Mouse (Mus musculus) olfactory bulb, adult 2 months (tissue): ENCODE measurements around the gene Tef. TPM values are rescaled to one million over a fixed set of nuclear protein-coding genes. Genes with fewer than 3 reads are reported as not detected.
A peak's percentile ranks its signal among the peaks of the same experiment; 100 is the strongest.

ENCODE experiments used
- H3K27ac ChIP-seq: fragments of 200-500 bp; 2 replicates; pipeline ENCODE4 v1.5.1; 2012; ENCODE audit warnings: low read depth, low read length; ENCODE audit not compliant: insufficient read depth
- H3K4me1 ChIP-seq: fragments of 200-500 bp; 2 replicates; pipeline ENCODE4 v1.6.1; 2012; ENCODE audit warnings: low read length; ENCODE audit not compliant: control insufficient read depth, insufficient read depth
- H3K4me3 ChIP-seq: fragments of 200-500 bp; 2 replicates; pipeline ENCODE4 v1.5.1; 2012; ENCODE audit warnings: mild to moderate bottlenecking, low read depth, low read length, moderate library complexity; ENCODE audit not compliant: insufficient read depth
- CTCF ChIP-seq: fragments of 200-500 bp; IDR thresholded peaks from 2 replicates; pipeline ENCODE4 v1.5.1; 2012; ENCODE audit warnings: low read depth, mild to moderate bottlenecking, low read length, moderate library complexity; ENCODE audit not compliant: insufficient read depth
- POLR2A ChIP-seq: fragments of 200-500 bp; IDR thresholded peaks from 2 replicates; pipeline ENCODE4 v1.6.1; 2012; ENCODE audit warnings: mild to moderate bottlenecking, low read depth, low read length, moderate library complexity; ENCODE audit not compliant: insufficient read depth
- WGBS: fragments of 180-500 bp; shearing (Covaris S2); methylation state at CpG from one replicate; pipeline ENCODE4 v1.1.7; 2018; 5-methylcytosine and 5-hydroxymethylcytosine counted together
- polyA plus RNA-seq: library from polyadenylated mRNA; stranded (reverse); fragments of >200 nt; gene quantifications from 2 replicates; pipeline ENCODE4 v1.2.4, GENCODE M21; 2012; ENCODE audit warnings: low replicate concordance; ENCODE audit not compliant: missing spikeins, insufficient read depth, insufficient read length

The Tef gene
- 278 TPM in 1 of 2 replicates, not detected in the other for polyA plus RNA-seq

DNA sequence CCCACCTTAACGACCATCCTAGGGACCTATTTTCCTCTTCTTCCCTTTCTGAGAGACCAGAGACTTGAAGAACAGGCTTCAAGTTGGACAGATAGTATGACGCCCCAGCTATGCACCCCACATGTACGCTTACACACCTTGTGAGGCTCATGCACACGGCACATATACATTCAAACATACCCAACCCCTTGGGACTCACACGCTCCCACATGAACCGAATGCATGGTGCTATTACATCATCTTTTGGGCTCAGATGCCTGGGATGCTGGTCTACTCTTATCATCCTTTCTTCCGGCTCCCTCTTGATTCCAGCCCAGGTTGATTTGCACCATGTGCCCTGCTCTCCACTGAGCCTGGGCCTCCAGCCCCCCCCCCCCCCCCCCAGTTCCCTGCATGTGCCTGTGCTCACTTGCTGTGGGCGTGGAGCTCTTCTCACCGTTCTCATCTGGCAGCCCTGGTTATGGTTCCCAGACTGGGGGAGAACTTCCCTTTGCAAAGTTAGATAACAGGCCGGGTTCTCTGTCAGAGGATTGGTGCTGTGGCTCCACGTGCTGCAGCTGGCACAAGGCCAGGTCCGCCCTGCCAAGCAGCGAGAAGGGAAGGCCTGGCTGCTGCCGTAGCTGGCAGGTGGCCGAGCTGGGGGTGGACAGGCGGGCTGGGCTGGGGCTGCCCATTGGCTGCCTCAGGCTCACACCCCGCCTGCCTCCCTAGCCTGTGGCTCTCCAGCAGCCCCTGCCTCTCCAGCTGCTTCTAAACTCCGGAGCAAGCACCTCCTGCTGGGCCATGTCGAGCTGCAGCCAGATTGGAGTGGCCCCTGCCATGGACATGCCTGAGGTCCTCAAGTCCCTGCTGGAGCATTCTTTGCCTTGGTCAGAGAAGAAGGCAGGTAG lies at the start of gene Tef:
Tef (plus strand) TSS at position 421 of the 890 bp plus-strand sequence.
- H3K4me1 ChIP-seq, result peaks cover 17% of the 10 kb centered on the region
- H3K4me3 ChIP-seq, result peak within 1 kb of the TSS; percentile 68
- peak within 1 kb of the TSS; percentile 98 for H3K27ac ChIP-seq
- WGBS, result 13% methylated on average over 19 of the region's 19 CpGs
- TF ChIP-seq CTCF (no peak), POLR2A (peak; percentile 55)

DNA sequence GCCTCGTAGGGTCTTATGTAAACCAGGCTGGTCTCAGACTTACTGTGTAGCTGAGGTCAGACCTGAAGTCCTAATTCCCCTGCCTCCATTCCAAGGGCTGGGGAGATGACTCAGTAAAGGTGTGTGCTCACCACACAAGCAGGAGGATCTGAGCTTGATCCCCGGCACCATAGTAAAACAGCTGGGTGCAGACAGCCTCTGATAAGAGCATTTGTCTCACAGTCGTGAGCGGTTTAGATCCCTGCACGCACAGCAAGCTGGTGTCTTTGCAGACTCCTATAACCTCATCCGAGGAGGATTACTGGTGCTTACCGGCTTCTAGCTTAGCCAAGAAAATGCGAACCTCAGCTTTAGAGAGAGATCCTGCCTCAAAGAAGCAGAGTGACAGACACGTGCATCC lies 48.6 kb upstream of the Tef start:
- WGBS, result 93% methylated on average over 9 of the region's 9 CpGs
- H3K4me3 ChIP-seq, result no peak overlapping the region
- no peak for TF ChIP-seq CTCF
- TF ChIP-seq POLR2A, result no peak
- no peak overlapping the region for H3K27ac ChIP-seq
- H3K4me1 ChIP-seq, result peaks cover 16% of the 10 kb centered on the region

DNA sequence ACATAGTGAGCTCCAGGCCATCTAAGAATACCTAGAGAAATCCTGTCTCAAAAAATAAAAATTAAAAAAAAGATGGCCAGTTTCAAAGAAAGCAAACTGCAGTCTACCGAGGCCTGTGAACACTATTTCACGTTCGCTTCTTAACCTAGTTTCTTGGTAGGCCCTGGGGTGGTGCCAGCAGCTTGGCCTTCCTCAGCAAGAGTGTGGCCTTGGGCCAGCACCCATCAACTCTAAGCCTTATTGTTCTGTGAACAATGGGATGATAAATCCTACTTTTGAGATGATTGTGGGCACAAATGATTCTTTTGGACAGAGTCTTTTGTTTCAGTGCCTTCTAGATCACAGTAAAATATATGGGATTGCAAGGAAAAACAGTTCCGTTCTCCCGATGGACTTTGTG lies 43.5 kb upstream of the Tef start:
- WGBS, result 56% methylated on average over 5 of the region's 5 CpGs
- H3K27ac ChIP-seq, result no peak overlapping the region
- H3K4me1 ChIP-seq, result peaks cover 20% of the 10 kb centered on the region
- TF ChIP-seq CTCF (no peak), POLR2A (no peak)
- H3K4me3 ChIP-seq, result no peak overlapping the region

DNA sequence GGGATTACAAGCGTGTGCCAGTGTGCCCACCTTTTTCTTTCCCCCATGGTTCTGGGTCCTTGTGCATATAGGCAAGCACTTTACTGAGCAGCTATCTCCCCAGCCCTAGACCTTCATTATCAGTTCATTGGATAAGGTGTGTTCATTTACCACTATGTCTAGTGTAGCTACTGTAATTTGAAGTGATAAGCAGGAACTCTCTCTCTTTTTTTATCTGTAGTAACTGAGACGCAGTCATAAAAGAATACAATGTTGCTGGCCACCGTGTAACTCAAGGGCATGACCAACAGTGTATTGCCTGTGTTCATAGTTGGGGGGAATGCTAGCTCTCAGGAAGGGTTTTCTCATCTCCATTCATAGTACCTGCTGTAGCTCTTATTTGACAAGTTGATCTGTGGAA lies 42.7 kb upstream of the Tef start:
- no peak for TF ChIP-seq CTCF
- no peak for TF ChIP-seq POLR2A
- no peak overlapping the region for H3K4me3 ChIP-seq
- H3K4me1 ChIP-seq, result peaks cover 20% of the 10 kb centered on the region

DNA sequence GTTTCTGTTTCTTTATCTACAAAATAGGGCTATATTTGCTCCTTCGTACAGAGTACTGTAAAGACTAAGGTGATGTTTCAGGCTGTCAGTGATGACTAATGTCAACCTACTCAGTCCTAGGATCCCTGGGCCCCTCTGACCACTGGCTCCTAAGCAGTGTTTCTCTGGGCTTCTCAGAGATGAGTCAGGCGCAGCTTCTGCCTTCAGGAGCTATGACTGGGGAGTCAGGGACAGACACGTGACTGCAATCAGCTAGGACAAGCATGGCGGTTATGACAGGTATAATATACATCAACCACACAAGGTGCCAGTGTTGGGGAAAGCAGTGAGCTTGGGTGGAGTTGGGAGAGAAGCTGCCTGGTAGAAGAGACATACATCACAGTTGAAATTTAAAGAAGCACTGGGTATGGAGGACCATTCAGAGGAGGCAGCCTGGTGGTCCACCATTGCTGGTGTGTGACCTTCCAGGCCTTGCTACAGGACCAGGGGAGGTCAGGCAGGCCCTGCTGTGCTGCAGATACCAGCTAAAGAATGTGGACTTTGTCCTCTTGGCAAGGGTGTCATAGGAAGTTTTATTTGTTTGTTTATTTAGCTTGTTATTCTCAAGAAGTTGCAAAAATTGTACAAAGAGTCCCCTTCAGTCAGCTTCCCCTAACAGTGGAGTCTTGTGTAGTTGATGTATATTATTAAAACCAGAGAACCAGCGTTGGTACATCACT lies 41.7 kb upstream of the Tef start:
- WGBS, result 87% methylated on average over 5 of the region's 5 CpGs
- no peak for TF ChIP-seq POLR2A
- TF ChIP-seq CTCF, result no peak
- H3K27ac ChIP-seq, result no peak overlapping the region; the same call in 1 of the 2 replicates
- no peak overlapping the region for H3K4me3 ChIP-seq
- peaks cover 17% of the 10 kb centered on the region for H3K4me1 ChIP-seq

More for the DNA sequence above, 42.7 kb upstream of the Tef start:
- WGBS, result 94% methylated on average over 3 of the region's 3 CpGs
- H3K27ac ChIP-seq, result no peak overlapping the region

DNA sequence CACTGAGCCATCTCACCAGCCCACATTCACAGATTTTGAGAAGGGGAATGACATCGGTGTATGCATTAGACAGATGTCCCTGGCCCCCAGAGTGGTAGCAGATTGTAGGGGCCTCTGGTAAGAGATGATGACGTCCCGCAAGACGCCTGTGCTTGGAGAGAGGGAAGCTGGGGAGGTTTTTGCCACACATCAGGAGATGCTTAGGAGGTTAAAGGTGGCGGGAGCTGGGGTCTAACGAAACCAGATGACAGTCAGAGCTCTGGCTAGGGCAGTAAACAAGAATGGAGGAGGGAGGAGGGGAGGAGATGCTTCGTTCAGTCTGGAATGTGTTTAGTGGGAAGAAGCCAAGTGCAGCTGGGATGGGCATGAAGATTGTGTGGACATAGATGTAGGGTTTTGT lies 40.8 kb upstream of the Tef start:
- no peak overlapping the region for H3K27ac ChIP-seq
- WGBS, result 86% methylated on average over 7 of the region's 7 CpGs
- TF ChIP-seq CTCF (no peak), POLR2A (no peak)
- H3K4me1 ChIP-seq, result peaks cover 17% of the 10 kb centered on the region
- H3K4me3 ChIP-seq, result no peak overlapping the region

DNA sequence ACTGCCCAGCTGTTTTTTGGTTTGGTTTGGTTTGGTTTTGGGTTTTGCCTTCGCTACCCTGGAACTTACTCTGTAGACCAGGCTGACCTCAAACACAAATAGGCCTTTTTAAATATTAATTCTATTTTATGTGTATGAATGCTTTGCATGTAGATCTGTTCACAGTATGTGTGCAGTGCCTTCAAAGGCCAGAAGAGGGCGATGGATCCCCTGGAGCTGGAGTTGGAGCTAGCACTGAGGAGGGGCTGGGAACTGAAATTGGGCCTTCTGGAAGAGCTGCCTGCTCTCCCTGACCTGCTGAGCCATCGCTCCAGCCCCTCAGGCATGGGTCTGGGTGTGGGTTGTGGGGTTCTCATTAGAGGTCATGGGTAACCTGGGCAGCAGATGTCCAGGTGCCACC lies 40.3 kb upstream of the Tef start:
- Histone ChIP-seq H3K4me1 (peaks cover 17% of the 10 kb centered on the region), H3K27ac (no peak overlapping the region), H3K4me3 (no peak overlapping the region)
- TF ChIP-seq POLR2A (no peak), CTCF (no peak)
- WGBS, result 89% methylated on average over 3 of the region's 3 CpGs

DNA sequence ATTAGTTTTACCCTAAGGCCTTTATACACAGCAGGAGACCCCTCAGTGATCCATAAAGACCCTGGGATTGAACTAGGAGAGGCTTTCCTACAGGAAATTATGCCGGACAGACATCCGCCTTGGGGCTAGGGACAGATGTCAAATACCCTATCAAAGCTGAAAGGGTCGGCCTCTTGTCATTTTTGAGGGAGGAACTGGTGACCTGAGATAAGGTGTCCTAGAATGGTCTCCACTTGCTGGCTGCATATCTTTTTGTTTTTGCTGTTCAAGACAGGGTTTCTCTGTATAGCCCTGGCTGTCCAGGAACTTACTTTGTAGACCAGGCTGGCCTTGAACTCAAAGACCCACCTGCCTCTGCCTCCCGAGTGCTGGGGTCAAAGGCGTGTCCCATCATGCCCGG lies 37.6 kb upstream of the Tef start:
- H3K4me3 ChIP-seq, result no peak overlapping the region
- 90% methylated on average over 6 of the region's 6 CpGs for WGBS
- TF ChIP-seq POLR2A, result no peak
- no peak for TF ChIP-seq CTCF
- peaks cover 8% of the 10 kb centered on the region for H3K4me1 ChIP-seq
- H3K27ac ChIP-seq, result no peak overlapping the region

DNA sequence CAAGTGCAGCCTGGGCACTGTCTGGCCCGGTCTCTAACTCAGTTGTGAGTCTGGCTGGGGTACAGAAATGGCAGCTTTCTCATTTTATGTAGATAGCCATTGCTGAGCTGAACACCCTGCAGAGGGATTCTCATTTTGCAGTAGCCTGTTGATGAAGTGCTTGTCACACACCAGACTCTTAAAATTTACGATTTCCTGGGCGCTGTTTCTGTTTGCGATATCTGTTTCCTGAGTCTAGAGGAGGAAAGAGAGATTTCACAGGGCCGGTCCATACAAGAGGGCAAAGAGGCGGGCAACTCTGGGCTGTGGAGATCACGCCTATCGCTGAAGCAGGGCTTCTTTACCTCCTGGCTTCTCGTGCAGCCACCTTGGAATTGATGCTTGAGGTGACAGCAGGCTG lies 36.6 kb upstream of the Tef start:
- Histone ChIP-seq H3K4me1 (peaks cover under 1% of the 10 kb centered on the region; the same call in 1 of the 2 replicates), H3K4me3 (no peak overlapping the region), H3K27ac (no peak overlapping the region)
- TF ChIP-seq POLR2A (no peak), CTCF (no peak)
- WGBS, result 86% methylated on average over 9 of the region's 9 CpGs
